Mouse (Mus musculus) megakaryocyte, adult 5-6 weeks (primary cell): Measurements from ENCODE around the gene Mgat4d. TPM values are rescaled to one million over a fixed set of nuclear protein-coding genes. Genes with fewer than 3 reads are reported as not detected.
A peak's percentile ranks its signal among the peaks of the same experiment; 100 is the strongest.
"Not testable (repeated sequence)": the region's sequence is repeated elsewhere in the genome, so short reads cannot be mapped to it uniquely, and the experiment has no call there.

Experiments used
- ATAC-seq: 2 replicates; pipeline ENCODE4 v1.8.0; 2016; ENCODE audit warnings: mild to moderate bottlenecking, inconsistent platforms; ENCODE audit not compliant: poor library complexity, severe bottlenecking
- total RNA-seq, 2 experiments: library from RNA; stranded (forward) in 1 of 2; stranded (reverse) in 1 of 2; fragments of 153-499, 151-499 nt in 1 of 2; fragments of 221-1000, 200-1000 nt in 1 of 2; gene quantifications; 2 replicates each; pipeline versions ENCODE4 v1.2.3 to v1.2.4; 2015 to 2017

Mgat4d gene
- total RNA-seq (2015), result not detected in 2 replicates
- not detected in 2 replicates for total RNA-seq (2017)

GRCm38 (mm10) chr8:83348263-83348662 lies at the start of gene Mgat4d:
Gene Mgat4d (plus strand): TSS chr8:83348471.
- no peak for ATAC-seq

- 0 out of 2 replicates have a peak, but pooled peaks have one; percentile 43 for ATAC-seq
Measured at GRCm38 (mm10) chr8:83300135-83300534, 48.1 kb upstream of the Mgat4d start.

GRCm38 (mm10) chr8:83304946-83305345 lies 43.3 kb upstream of the Mgat4d start:
- no peak for ATAC-seq

- no peak for ATAC-seq
Measured at GRCm38 (mm10) chr8:83309836-83310235, 38.4 kb upstream of the Mgat4d start.

DNA sequence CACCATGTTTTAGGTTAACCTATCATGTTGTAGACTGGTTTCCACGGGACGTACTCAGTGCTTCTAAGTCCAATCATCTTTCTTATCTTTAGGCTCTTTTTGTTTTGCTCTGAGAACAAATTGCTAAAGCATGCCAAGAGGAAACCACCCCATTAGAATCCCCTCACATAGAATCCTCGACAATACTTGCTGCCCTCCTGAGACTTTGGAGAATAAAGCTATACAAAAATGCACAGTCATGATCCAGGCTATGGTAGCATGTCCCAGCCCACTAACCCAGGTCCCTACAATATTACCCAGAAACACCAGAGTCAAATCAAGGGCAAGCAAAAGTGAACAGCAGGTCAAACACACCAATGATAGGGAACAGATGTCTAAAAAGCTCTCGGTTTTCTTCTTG lies 33.2 kb upstream of the Mgat4d start:
- not testable (repeated sequence) for ATAC-seq

GRCm38 (mm10) chr8:83315691-83316090 lies 32.6 kb upstream of the Mgat4d start:
- no peak for ATAC-seq

GRCm38 (mm10) chr8:83320543-83320942 lies 27.7 kb upstream of the Mgat4d start:
- no peak for ATAC-seq

DNA sequence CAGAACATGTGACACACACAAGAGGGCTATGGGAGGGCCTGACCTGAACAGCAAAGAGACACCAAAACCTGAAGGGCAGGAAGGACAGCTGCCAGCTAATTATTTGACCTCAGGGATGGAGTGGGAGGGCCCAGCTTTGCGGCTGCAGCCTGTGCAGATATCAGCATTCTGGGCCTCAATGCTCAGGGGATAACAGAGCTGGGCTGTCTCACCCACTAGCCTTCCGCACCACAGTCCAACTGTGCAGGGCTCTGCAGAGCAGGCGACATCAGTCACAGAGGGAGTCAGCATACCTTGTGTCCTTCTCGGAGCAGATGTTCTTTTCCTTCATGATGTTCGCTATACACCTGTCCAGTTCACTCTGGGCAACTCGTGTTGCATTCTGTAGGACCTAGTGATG lies 25.9 kb upstream of the Mgat4d start:
- ATAC-seq, result no peak

DNA sequence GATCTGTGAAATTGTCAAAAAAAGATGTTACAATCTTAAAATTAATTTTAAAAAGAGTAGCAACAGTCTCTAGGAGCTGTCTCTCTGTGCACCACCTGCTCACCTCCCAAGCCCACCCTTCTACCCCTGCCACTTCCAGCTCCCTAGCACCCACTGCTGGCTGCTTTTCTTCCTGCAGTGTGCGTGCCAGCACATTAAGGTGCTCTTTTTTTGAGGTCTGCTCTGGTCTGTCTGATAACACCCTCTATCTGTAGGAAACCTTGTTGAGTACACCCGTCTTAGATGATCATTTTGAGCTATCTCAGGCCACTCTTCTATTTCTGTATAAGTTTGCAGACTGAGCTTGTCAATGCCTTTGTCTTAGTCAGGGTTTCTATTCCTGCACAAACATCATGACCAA lies 25.2 kb upstream of the Mgat4d start:
- no peak for ATAC-seq

DNA sequence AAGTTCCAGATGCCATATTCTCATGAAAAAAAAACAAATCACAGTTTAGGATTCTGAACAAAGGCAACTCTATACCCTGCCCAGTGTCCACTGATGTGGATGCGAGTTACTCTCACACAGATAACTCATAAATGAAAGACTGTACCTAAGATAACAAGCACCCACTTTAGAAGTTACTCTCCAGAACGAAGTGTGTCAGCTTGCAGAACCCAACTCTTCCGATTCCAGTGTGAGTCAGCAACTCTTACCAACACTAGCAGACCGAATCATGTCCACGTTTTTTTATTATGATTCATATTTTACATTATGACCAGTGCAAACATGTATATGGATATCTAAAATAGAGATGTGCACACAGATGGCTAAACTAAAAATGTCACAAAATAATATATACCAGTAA lies 20.4 kb upstream of the Mgat4d start:
- no peak for ATAC-seq

- ATAC-seq, result no peak
Measured at GRCm38 (mm10) chr8:83331567-83331898, 16.7 kb upstream of the Mgat4d start.

GRCm38 (mm10) chr8:83331899-83332697 lies 16.2 kb upstream of the Mgat4d start, which contains the start of gene Elmod2:
Gene Elmod2 (minus strand): TSS chr8:83332486.
- ATAC-seq, result peak; percentile 99

- ATAC-seq, result no peak
Measured at GRCm38 (mm10) chr8:83332864-83333263, 15.4 kb upstream of the Mgat4d start.

- ATAC-seq, result no peak
Measured at GRCm38 (mm10) chr8:83342076-83342475, 6.2 kb upstream of the Mgat4d start.

- ATAC-seq, result no peak
Measured at GRCm38 (mm10) chr8:83342693-83343092, 5.6 kb upstream of the Mgat4d start.

GRCm38 (mm10) chr8:83351315-83351714 lies 3.0 kb downstream of the Mgat4d start:
- ATAC-seq, result no peak

DNA sequence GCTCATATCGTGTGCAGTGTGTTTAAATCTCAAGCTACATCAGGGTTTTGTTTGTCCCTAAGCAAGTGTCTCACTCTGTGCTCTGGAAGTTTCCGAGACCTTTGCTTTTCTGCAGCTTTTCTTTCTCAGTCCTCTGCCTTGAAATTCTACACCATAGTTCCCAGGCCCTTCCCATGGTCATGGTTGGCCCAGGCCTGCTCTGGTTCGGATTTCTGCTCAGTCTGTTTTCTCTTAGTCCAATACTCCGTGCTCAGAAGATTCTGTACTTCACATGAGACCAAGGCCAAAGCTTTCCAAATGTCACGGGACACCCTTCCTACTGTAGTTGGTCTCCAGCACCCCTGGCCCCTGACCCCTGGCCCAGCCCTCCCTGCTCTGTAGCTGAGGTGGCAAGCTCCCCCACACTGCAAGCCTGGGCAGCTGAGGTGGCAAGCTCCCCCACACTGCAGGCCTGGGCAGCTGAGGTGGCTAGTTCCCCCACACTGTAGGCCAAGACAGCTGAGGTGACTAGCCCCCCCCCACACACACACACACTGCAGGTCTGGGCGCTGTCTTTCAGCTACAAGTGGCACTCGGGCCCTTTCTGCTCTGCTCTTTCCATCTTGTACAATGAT lies 15.0 kb downstream of the Mgat4d start:
- no peak for ATAC-seq

GRCm38 (mm10) chr8:83377231-83377630 lies 29.0 kb downstream of the Mgat4d start:
- no peak for ATAC-seq

DNA sequence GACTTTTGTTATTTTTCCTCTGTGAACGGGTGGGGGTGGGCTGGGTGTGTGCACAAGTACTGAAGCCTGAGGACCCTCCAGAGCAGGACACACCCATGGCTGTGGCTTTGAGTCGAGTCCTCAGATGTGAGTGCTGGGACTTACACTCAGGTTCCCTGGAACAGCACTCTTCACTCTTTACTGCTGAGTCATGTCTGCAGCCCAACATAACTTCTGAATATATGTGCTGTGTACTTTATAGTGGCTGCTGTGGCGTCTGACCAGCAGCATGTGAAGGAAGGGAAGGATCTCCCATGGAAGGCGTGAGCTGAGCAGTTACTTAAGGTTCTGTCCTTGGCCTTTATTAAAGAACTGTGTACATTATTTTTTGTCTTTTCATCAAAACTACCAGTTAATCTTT lies 31.9 kb downstream of the Mgat4d start:
- ATAC-seq, result no peak

- no peak for ATAC-seq
Measured at GRCm38 (mm10) chr8:83381016-83381415, 32.7 kb downstream of the Mgat4d start.

- no peak for ATAC-seq
Measured at GRCm38 (mm10) chr8:83382850-83383249, 34.6 kb downstream of the Mgat4d start.

DNA sequence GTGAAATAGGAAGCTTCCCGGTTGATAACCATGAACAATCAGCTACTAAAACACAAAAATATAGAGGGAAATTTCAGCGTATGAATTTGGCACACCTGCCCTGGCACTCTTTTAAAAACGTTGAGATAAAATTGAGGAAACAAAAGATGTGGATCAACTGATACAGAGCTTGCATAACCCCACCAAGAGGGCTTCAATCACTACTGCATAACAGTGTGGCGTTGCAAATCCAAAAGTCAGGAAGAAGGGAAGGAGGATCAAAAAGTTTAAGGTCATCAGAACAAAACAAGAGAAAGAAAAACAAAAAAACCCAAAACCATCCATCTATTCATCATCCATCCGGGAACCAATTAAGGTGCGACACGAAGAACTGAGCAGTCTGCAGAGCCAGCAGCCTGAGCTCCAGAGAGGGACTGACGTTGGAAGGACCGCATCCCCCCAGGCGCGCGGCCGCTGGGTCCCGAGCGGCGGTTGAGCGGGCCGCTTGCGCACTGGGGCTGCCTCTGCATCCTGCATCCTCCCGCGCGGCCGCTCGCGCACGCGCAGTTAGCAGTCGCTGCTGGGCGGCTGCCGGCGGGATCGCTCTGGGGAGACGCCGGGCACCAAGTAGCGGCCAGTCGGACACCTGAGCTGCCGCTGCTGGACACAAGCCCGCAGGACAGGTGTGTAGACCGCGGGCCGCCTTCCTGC lies 41.2 kb downstream of the Mgat4d start, which contains the start of gene Clgn:
TSS of gene Clgn (plus strand) at position 552 of the 690 bp plus-strand sequence.
- no peak for ATAC-seq
